Mouse (Mus musculus): Measurements from ENCODE around the gene Padi6. TPM values are rescaled to one million over a fixed set of nuclear protein-coding genes. Genes with fewer than 3 reads are reported as not detected.

Padi6 gene
- polyA plus RNA-seq, 1 experiment from 2014 or later, result not detected

DNA sequence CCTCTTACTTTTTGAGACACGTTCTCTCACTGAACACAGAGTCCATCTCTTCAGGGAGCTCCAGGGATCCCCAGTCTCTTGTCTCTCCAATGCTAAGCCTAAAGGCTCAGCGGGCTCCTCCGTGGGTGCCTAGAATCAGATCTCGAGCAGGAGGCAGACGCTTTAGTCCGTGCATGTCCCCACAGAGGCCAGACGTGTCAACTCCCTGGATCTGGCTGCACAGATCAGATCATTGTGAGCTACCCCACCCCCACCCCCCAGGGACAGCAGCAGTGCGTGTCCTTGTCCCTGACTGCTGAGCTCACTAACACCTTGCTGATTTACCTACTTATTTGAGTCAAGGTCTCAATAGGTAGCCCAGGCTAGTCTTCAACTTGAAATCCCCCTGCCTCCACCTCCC lies 58.8 kb downstream of the Padi6 start:
- Histone ChIP-seq H3K4me1 (replicated peaks) (peaks cover 82% of the 10 kb centered on the region), H3K4me2 (peak overlapping the region; percentile 82), H3K27ac (replicated peaks) (peak overlapping the region; percentile 85), H3K4me3 (replicated peaks) (peak overlapping the region; percentile 54), H3K27me3 (no peaks in the 10 kb centered on the region), H3K9me3 (replicated peaks) (no peaks in the 10 kb centered on the region), H3K36me3 (replicated peaks) (no peaks in the 10 kb centered on the region), H3K9ac (peak overlapping the region; percentile 65)
- 14% methylated on average over 8 of the region's 8 CpGs for WGBS (ENCODE audit: insufficient replicate concordance)
- peak; percentile 78 for ATAC-seq (ENCODE audit: insufficient read depth)

DNA sequence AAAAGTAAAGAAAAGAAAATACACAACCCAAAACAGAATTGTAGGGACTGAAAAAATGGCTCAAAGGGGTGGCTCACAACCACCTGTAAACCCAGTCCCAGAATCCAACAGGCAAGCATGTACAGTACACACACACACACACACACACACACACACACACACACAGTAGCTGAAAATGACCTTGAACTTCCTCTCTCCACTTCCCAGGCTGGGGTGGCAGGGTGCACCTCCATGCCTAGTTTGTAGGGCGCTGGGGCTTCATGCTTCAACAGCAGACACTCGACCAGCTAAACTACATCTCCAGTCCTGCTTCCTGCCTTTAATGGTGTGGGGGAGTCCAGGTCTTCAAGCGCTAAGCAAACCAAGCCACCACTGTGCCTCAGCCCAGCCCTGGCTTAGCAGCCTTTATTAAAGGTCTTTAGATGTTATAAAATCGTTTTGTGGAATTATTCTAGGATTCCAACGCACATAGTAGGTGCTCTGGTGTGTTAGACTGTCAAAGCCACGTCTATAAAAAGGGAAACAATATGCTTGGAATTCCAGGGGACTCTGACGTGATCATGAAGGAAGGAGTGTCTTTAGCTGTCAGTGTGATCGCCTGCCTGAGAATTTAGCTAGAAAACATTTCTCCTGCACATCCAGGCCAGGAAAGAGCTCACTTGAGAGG lies 61.6 kb downstream of the Padi6 start:
- H3K9ac ChIP-seq, result no peak overlapping the region
- no peaks in the 10 kb centered on the region for H3K27me3 ChIP-seq
- WGBS (ENCODE audit: insufficient replicate concordance), result 36% methylated on average over 8 of the region's 8 CpGs
- H3K27ac ChIP-seq (replicated peaks), result peak overlapping the region; percentile 56
- ATAC-seq (ENCODE audit: insufficient read depth), result no peak
- peaks cover 66% of the 10 kb centered on the region for H3K4me1 ChIP-seq (replicated peaks)
- no peaks in the 10 kb centered on the region for H3K9me3 ChIP-seq (replicated peaks)
- H3K36me3 ChIP-seq (replicated peaks), result no peaks in the 10 kb centered on the region
- H3K4me2 ChIP-seq, result no peak overlapping the region
- no peak overlapping the region for H3K4me3 ChIP-seq (replicated peaks)

DNA sequence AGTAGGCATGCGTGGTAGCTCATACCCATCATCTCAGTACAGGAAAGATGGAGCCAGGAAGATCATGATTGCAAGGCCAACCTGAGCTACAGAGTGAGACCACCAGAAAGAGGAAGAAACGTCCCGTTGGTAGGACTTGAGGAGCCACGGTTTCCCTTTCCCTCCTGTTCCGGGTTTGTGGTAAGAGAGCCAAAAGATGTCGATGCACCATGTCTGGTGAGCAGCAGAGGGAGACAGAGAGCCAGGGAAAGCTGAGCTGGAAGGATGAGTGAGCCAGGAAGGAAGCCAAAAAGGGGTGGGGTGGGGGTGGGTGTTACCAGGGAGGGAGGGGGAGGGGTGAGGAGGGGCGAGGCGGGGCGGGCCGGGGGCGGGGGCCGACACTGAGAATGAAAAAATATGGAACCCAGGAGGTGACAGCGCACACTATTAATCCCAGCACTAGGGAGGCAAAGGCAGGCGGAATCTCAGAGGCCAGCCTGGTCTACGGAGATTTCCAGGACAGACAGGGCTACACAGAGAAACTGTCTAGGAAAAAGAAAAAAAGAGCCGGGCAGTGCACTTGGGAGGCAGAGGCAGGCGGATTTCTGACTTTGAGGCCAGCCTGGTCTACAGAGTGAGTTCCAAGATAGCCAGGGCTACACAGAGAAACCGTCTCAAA lies 62.6 kb downstream of the Padi6 start:
- Histone ChIP-seq H3K27me3 (no peaks in the 10 kb centered on the region), H3K4me1 (replicated peaks) (peaks cover 56% of the 10 kb centered on the region), H3K36me3 (replicated peaks) (no peaks in the 10 kb centered on the region), H3K4me3 (replicated peaks) (peak overlapping the region; percentile 30), H3K9me3 (replicated peaks) (no peaks in the 10 kb centered on the region), H3K4me2 (peak overlapping the region; percentile 53), H3K27ac (replicated peaks) (peak overlapping the region; percentile 51; the same call in 1 of the 2 replicates), H3K9ac (no peak overlapping the region; the same call in 1 of the 2 replicates)
- 19% methylated on average over 18 of the region's 18 CpGs for WGBS (ENCODE audit: insufficient replicate concordance)
- no peak for ATAC-seq (ENCODE audit: insufficient read depth)

DNA sequence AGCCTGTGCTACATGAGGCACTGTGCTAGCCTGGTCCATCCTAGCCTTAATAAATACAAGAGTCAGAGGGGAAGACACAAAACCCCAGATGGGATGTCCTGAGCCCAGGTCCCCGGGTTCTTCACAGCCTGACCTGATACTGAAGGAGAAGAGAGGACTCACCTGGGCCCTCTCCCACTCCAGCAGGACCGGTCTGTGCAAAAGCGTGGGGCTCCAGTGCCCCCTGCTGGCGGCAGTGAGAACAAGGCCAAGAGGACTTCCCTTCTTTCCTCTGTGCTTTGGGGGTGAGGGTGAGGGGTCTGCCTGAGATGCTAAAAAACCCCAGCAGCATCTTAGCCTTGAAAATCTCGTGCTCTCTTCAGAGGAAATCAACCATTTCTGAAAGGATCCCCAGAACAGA lies 63.4 kb downstream of the Padi6 start:
- WGBS (ENCODE audit: insufficient replicate concordance), result 11% methylated on average over 5 of the region's 5 CpGs
- no peak overlapping the region for H3K4me2 ChIP-seq

More for the DNA sequence above, 63.4 kb downstream of the Padi6 start:
- no peak overlapping the region for H3K27ac ChIP-seq (replicated peaks)
- no peaks in the 10 kb centered on the region for H3K9me3 ChIP-seq (replicated peaks)
- peaks cover 52% of the 10 kb centered on the region for H3K4me1 ChIP-seq (replicated peaks)
- no peak overlapping the region for H3K9ac ChIP-seq
- H3K27me3 ChIP-seq, result no peaks in the 10 kb centered on the region
- ATAC-seq (ENCODE audit: insufficient read depth), result no peak
- no peak overlapping the region for H3K4me3 ChIP-seq (replicated peaks)
- no peaks in the 10 kb centered on the region for H3K36me3 ChIP-seq (replicated peaks)

Small RNAs within 50 kb of the gene (microRNA-seq; reads per million reads assigned to microRNA genes)
- gene Gm23045 (not detected), gene Gm25951 (not detected)

Other genes starting within 250 kb of the Padi6 start
- 4.8 and 6.5 TPM in 2 replicates for gene Arhgef10l, start 76.6 kb downstream of the Padi6 start, polyA plus RNA-seq (2015; fragmentation: Nextera tagmentation; extraction: Ambion mirVana)
- 28.0 and 32.1 TPM in 2 replicates for gene Rcc2, start 42.1 kb downstream of the Padi6 start, polyA plus RNA-seq (2015; fragmentation: Nextera tagmentation; extraction: Ambion mirVana)
- 2.8 and 4.1 TPM in 2 replicates for gene Padi4, start 31.6 kb upstream of the Padi6 start, polyA plus RNA-seq (2015; fragmentation: Nextera tagmentation; extraction: Ambion mirVana)
- 0.12 and 0.17 TPM in 2 replicates for gene Padi3, start 68.0 kb upstream of the Padi6 start, polyA plus RNA-seq (2015; fragmentation: Nextera tagmentation; extraction: Ambion mirVana)
- gene Padi1, start 103.1 kb upstream of the Padi6 start, polyA plus RNA-seq (2015; fragmentation: Nextera tagmentation; extraction: Ambion mirVana), result 0.02 and 0.03 TPM in 2 replicates
- 1.6 and 2.2 TPM in 2 replicates for gene Padi2, start 163.7 kb upstream of the Padi6 start, polyA plus RNA-seq (2015; fragmentation: Nextera tagmentation; extraction: Ambion mirVana)
- gene Sdhb, start 218.6 kb upstream of the Padi6 start, polyA plus RNA-seq (2015; fragmentation: Nextera tagmentation; extraction: Ambion mirVana), result 192 and 196 TPM in 2 replicates
- 17.4 and 20.3 TPM in 2 replicates for gene Atp13a2, start 244.2 kb upstream of the Padi6 start, polyA plus RNA-seq (2015; fragmentation: Nextera tagmentation; extraction: Ambion mirVana)

Measured in liver, embryonic 15.5 days (tissue).